Mouse (Mus musculus) liver, adult 2 months (tissue): Measurements from ENCODE around the gene Chd6. TPM values are rescaled to one million over a fixed set of nuclear protein-coding genes. Genes with fewer than 3 reads are reported as not detected.

Experiments
- DNase-seq: peaks from one replicate; pipeline ENCODE4 v3.0.0-alpha.2; 2011; ENCODE audit warnings: low read depth, low spot score; ENCODE audit errors: extremely low read depth
- H3K27ac ChIP-seq: fragments of 200-500 bp; replicated peaks from 2 replicates; pipeline ENCODE4 v1.5.1; 2012; ENCODE audit warnings: low read depth, mild to moderate bottlenecking, control low read depth, inconsistent platforms, low read length; ENCODE audit not compliant: insufficient read depth
- H3K27me3 ChIP-seq: fragments of 200-500 bp; 2 replicates; pipeline ENCODE4 v1.6.1; 2012; ENCODE audit warnings: mild to moderate bottlenecking, moderate library complexity, low read length, inconsistent platforms; ENCODE audit not compliant: control insufficient read depth, insufficient read depth
- H3K36me3 ChIP-seq: fragments of 200-500 bp; 2 replicates; pipeline ENCODE4 v1.6.1; 2012; ENCODE audit warnings: low read length, inconsistent platforms; ENCODE audit not compliant: control insufficient read depth, insufficient read depth
- H3K4me1 ChIP-seq: fragments of 200-500 bp; 2 replicates; pipeline ENCODE4 v1.6.1; 2011; ENCODE audit warnings: low read length; ENCODE audit not compliant: control insufficient read depth, insufficient read depth
- H3K4me3 ChIP-seq: fragments of 200-500 bp; 2 replicates; pipeline ENCODE4 v1.5.1; 2011; ENCODE audit warnings: low read depth, mild to moderate bottlenecking, control low read depth, low read length, moderate library complexity; ENCODE audit not compliant: insufficient read depth
- H3K79me2 ChIP-seq: fragments of 200-500 bp; 2 replicates; pipeline ENCODE4 v1.6.1; 2012; ENCODE audit warnings: inconsistent platforms, mild to moderate bottlenecking, low read length, moderate library complexity; ENCODE audit not compliant: control insufficient read depth, insufficient read depth
- H3K9ac ChIP-seq: fragments of 200-500 bp; 2 replicates; pipeline ENCODE4 v1.6.1; 2012; ENCODE audit warnings: low read depth, mild to moderate bottlenecking, control low read depth, inconsistent platforms, low read length
- CTCF ChIP-seq: fragments of 200-500 bp; IDR thresholded peaks from 2 replicates; pipeline ENCODE4 v1.5.1; 2011; ENCODE audit warnings: low read depth, low read length, control low read depth
- POLR2A ChIP-seq: fragments of 200-500 bp; IDR thresholded peaks from 2 replicates; pipeline ENCODE4 v1.6.1; 2011; ENCODE audit warnings: low read length, control low read depth; ENCODE audit not compliant: insufficient read depth; ENCODE audit errors: extremely low read depth
- WGBS: fragments of 180-500 bp; shearing (Covaris S2); methylation state at CpG from one replicate; pipeline ENCODE4 v1.1.7; 2018; 5-methylcytosine and 5-hydroxymethylcytosine counted together
- polyA plus RNA-seq: library from polyadenylated mRNA; depleted of rRNA; stranded (reverse); fragments of >200 nt; gene quantifications from 2 replicates; pipeline ENCODE4 v1.2.3, GENCODE M21; 2012
- total RNA-seq: library from RNA; depleted of rRNA; stranded (reverse); fragments of >200 nt; gene quantifications from 2 replicates; pipeline ENCODE4 v1.2.3, GENCODE M21; 2014

Chd6 gene
- total and polyA plus RNA-seq, 2 experiments, result 3.9 to 13.6 TPM

DNA sequence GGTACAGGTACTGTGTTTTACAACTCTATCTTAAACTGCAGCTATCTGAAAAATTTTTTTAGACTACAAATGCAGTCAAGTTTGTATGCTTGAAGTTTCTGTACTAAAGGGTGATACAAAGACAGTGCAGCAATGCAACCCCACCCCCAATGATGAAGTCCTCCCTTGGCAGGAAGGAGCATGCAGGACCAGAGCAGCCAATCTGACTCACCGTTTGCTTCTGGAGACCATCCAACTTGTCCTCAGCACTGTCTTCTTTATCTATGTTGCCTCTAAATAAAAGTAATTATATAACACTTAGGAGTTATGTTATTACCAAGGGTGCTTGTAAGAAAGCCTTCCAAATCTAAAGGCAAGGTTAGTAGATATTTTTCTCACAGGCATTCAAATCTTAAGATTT is 131.6 kb downstream of the Chd6 start:
- WGBS, result 8% methylated on average over 1 of the region's 1 CpGs
- H3K79me2 ChIP-seq, result no peaks in the 10 kb centered on the region

DNA sequence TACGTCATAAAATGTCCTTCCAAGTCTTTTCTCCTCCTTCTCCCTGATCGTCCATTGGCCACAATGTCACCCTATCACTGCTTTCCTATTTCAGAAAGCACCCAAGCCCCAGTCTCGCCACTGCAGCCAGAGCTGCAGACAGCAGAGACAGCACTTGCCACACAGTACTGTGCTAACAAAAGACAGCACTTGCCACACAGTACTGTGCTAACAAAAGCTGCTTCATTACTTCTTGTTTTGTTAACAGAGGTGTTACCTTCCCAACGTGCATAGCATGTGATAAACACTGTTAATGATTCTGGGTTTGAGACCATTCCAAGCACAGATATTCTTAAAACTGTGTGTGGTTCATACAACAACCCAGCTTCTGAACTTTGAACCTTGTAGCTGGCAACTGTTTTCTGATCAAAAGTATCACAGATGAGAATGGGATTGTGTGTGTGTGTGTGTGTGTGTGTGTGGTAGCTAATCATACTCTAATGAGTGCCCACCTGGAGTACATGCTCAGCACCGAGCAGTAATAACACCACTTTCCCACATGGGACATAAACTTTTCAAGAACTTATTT is 135.1 kb downstream of the Chd6 start:
- Histone ChIP-seq H3K27ac (peak overlapping the region; percentile 76), H3K27me3 (no peaks in the 10 kb centered on the region), H3K79me2 (no peaks in the 10 kb centered on the region), H3K9ac (no peak overlapping the region), H3K4me1 (no peaks in the 10 kb centered on the region), H3K4me3 (no peak overlapping the region), H3K36me3 (peaks cover 21% of the 10 kb centered on the region)
- WGBS, result 26% methylated on average over 5 of the region's 5 CpGs
- peak; percentile 96 for DNase-seq
- no peak for TF ChIP-seq CTCF
- TF ChIP-seq POLR2A, result 0 out of 2 replicates have a peak, but pooled peaks have one; percentile 38

More for the DNA sequence above, 131.6 kb downstream of the Chd6 start:
- Histone ChIP-seq H3K36me3 (peaks cover 35% of the 10 kb centered on the region), H3K9ac (no peak overlapping the region), H3K27me3 (no peaks in the 10 kb centered on the region), H3K27ac (no peak overlapping the region), H3K4me1 (no peaks in the 10 kb centered on the region), H3K4me3 (no peak overlapping the region)
- no peak for DNase-seq
- TF ChIP-seq CTCF (no peak), POLR2A (no peak)

DNA sequence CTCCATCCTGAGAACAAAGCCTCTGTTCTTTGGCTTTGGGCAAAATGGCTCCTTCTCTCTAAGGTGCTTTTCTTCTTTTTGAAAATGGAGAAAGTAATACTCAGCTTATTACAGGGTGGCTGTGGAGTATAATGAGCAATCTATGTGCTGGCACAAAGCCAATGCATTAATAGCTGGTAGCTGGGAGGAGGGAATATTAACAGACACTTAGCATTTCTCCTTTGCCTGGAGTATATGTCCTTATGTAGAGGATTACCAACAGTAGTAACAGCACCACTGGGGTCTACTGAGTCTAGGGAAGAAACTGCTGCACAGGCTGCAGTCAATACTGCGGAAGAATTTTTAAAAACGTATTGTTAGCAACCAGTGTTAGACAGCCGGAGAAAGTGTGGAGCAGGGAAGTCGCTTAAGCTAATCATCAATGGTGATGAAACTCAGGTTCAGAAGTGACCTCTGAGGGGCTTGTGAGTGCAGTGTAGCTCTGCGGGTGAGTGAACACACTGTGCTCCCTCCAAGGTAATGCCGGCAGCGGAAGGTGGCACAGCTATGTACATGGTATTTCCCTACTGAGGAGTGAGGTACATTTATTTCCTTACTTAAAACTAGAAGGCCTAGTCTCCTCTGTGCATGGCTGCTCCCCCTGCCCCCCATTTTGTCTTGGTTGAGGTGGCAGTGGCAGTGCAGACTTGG is 136.6 kb downstream of the Chd6 start:
- no peak overlapping the region for H3K27ac ChIP-seq
- TF ChIP-seq POLR2A (no peak), CTCF (no peak)
- H3K4me1 ChIP-seq, result no peaks in the 10 kb centered on the region
- no peak overlapping the region for H3K4me3 ChIP-seq
- H3K79me2 ChIP-seq, result no peaks in the 10 kb centered on the region
- no peak for DNase-seq
- no peaks in the 10 kb centered on the region for H3K27me3 ChIP-seq
- H3K36me3 ChIP-seq, result peaks cover 26% of the 10 kb centered on the region
- WGBS, result 97% methylated on average over 7 of the region's 7 CpGs
- no peak overlapping the region for H3K9ac ChIP-seq

GRCm38 (mm10) chr2:160962149-160962548 is 146.7 kb downstream of the Chd6 start:
- Histone ChIP-seq H3K36me3 (peaks cover 50% of the 10 kb centered on the region), H3K4me3 (no peak overlapping the region), H3K27me3 (no peaks in the 10 kb centered on the region), H3K4me1 (no peaks in the 10 kb centered on the region), H3K27ac (no peak overlapping the region), H3K9ac (no peak overlapping the region), H3K79me2 (no peaks in the 10 kb centered on the region)
- no peak for DNase-seq
- TF ChIP-seq POLR2A (no peak), CTCF (no peak)
- 89% methylated on average over 1 of the region's 1 CpGs for WGBS

DNA sequence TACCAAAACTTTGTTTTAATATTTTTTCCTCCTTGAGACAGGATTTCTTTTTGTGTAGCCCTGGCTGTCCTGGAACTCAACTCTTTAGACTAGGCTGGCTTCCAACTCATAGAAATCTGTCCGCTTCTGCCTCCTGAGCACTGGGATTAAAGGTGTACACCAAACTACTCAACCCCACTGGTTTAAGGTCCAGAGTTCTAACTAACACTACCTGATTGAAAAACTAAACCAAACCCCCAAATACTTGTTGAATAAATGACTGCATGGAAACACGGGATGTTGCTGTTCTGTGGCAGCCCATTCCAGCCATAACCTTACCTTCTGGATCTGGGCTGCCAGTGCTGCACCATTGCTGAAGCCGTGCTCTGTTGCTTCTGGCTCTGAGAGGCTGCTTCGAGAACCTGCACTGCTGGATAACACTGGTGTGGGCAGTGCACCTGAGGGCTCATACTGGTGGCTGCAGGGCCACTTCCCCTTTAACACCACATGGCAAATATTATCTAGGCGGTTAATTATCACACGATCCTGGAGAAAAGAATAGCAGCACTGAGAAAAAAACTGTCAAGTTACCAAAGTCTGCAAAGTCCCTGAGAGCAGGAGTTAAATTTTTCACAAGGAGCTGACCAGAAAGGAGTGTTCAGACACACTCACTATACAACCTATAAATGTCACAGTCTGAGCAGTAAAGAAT is 147.8 kb downstream of the Chd6 start:
- WGBS, result 76% methylated on average over 6 of the region's 6 CpGs
- Histone ChIP-seq H3K79me2 (no peaks in the 10 kb centered on the region), H3K4me3 (no peak overlapping the region), H3K27ac (no peak overlapping the region), H3K36me3 (peaks cover 43% of the 10 kb centered on the region), H3K27me3 (no peaks in the 10 kb centered on the region), H3K9ac (no peak overlapping the region), H3K4me1 (no peaks in the 10 kb centered on the region)
- TF ChIP-seq CTCF (no peak), POLR2A (no peak)
- peak; percentile 29 for DNase-seq

DNA sequence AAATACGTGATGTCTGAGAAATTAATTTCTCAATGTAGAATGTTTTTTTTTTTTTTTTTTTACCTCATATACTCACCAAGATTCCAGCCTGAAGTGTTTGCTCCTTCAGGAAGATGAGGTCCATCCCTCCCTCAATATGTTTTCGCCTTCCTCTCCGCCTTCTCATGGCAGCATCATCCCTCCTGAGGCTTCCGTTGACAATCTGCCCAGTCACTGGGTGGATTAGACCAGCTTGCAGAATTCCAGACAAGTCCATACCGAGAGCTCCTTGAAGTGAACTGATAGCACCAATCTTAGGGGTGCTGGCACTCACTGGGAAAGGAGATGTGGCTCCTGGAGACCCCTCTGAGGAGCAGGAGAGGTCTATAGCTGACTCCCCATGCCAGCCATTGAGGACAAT is 149.0 kb downstream of the Chd6 start:
- WGBS, result 92% methylated on average over 5 of the region's 5 CpGs
- no peak overlapping the region for H3K4me3 ChIP-seq
- peaks cover 41% of the 10 kb centered on the region for H3K36me3 ChIP-seq
- no peak overlapping the region for H3K9ac ChIP-seq
- TF ChIP-seq POLR2A (no peak), CTCF (no peak)
- no peak for DNase-seq
- no peaks in the 10 kb centered on the region for H3K27me3 ChIP-seq
- H3K27ac ChIP-seq, result no peak overlapping the region
- no peaks in the 10 kb centered on the region for H3K79me2 ChIP-seq
- no peaks in the 10 kb centered on the region for H3K4me1 ChIP-seq
